Mouse (Mus musculus): Measurements from ENCODE around the gene Ankrd27. TPM values are rescaled to one million over a fixed set of nuclear protein-coding genes. Genes with fewer than 3 reads are reported as not detected.

Ankrd27 gene
- polyA plus RNA-seq, 1 experiment from 2014 or later = 10.0 TPM

DNA sequence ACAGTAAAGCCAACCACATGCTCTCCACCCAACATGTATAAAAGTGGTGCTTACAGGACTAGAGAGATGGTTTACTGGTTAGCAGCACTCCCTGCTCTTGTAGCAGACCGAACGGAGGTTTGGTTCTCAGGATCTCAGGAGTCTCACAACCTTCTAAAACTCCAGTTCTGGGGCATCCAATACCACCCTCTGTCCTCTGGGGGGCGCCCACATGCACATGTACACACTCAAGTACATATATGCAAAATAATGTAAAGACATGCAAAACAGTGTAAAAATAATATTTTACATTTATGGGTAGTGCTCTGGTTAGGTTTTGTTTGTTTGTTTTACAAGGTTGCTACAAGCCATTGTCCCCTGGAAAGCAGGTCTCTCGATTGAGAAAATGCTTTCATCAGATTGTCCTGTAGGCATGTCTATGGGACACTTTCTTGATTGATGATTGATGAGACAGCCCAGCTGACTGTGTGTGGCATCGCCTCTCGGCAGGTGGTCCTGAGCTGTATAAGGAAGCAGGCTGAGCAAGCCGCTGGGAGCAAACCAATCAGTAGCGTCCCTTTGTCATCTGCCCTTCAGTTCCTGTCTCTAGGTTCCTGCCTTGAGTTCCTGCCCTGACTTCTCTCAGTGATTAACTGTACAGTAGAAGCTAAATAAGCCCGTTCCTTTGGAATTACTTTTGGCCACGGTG lies 65.7 kb downstream of the Ankrd27 start:
- no peak overlapping the region for H3K9ac ChIP-seq (ENCODE audit: low read depth, low read length)
- no peak for ATAC-seq
- no peak overlapping the region for H3K27ac ChIP-seq (ENCODE audit: low read depth, low read length)
- H3K4me3 ChIP-seq (ENCODE audit: low read depth, low read length) = no peak overlapping the region
- no peaks in the 10 kb centered on the region for H3K27me3 ChIP-seq (replicated peaks; ENCODE audit: control insufficient read depth, insufficient read depth, low read length)
- H3K9me3 ChIP-seq (ENCODE audit: control insufficient read depth) = no peaks in the 10 kb centered on the region
- TF ChIP-seq CTCF (IDR thresholded peaks at IDR 0.05; ENCODE audit: low read depth) = peak; percentile 33; the same call in 1 of the 2 replicates
- 82% methylated on average over 10 of the region's 10 CpGs for WGBS
- no peaks in the 10 kb centered on the region for H3K4me1 ChIP-seq (replicated peaks; ENCODE audit: control insufficient read depth, insufficient read depth, low read length)
- no peak overlapping the region for H3K4me2 ChIP-seq (replicated peaks; ENCODE audit: low read depth)
- H3K36me3 ChIP-seq (ENCODE audit: control insufficient read depth, insufficient read depth) = no peaks in the 10 kb centered on the region

DNA sequence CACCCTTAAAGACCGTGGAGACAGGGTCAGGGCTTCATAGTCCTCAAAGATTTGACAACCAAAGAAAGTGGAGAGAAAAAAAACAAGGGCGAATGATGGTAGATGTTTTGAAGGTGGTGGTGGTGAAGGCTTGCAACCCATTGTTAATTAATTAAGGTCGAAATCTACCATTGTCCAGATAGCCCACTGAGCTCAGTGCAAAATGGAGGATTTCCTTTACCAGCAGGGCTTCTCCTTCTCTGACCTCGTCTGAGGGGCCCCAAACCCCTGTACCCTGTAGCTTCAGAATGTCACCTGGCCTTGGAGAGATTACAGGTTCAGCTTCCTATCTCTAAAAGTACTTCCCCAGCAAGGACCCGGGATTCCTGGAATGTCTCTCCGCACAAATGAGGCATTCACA lies 71.8 kb downstream of the Ankrd27 start:
- H3K27me3 ChIP-seq (replicated peaks; ENCODE audit: control insufficient read depth, insufficient read depth, low read length) = no peaks in the 10 kb centered on the region
- no peak for TF ChIP-seq CTCF (IDR thresholded peaks at IDR 0.05; ENCODE audit: low read depth)
- ATAC-seq = no peak
- no peak overlapping the region for H3K9ac ChIP-seq (ENCODE audit: low read depth, low read length)
- no peak overlapping the region for H3K27ac ChIP-seq (ENCODE audit: low read depth, low read length)
- no peaks in the 10 kb centered on the region for H3K9me3 ChIP-seq (ENCODE audit: control insufficient read depth)
- no peaks in the 10 kb centered on the region for H3K36me3 ChIP-seq (ENCODE audit: control insufficient read depth, insufficient read depth)
- no peak overlapping the region for H3K4me3 ChIP-seq (ENCODE audit: low read depth, low read length)
- WGBS = 56% methylated on average over 6 of the region's 6 CpGs
- no peak overlapping the region for H3K4me2 ChIP-seq (replicated peaks; ENCODE audit: low read depth)
- H3K4me1 ChIP-seq (replicated peaks; ENCODE audit: control insufficient read depth, insufficient read depth, low read length) = no peaks in the 10 kb centered on the region

DNA sequence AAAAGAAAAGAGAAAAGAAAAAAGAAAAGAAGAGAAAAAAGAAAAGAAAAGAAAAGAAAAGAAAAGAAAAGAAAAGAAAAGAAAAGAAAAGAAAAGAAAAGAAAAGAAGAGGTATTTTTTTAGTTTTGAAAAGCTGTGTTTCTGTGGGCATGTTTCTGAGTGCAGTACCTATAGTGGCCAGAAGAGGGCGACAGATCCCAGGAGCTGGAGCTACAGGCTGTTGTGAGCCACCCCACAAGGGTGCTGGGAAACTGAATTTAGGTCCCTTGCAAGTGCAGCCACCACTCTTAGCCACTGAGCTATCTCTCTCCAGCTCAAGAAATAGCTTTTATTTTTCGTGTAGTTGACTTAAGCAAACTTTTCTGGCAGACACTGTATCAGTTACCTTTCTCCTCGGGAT lies 73.1 kb downstream of the Ankrd27 start:
- 54% methylated on average over 3 of the region's 3 CpGs for WGBS
- ATAC-seq = no peak
- Histone ChIP-seq H3K4me2 (replicated peaks; ENCODE audit: low read depth) (no peak overlapping the region), H3K9ac (ENCODE audit: low read depth, low read length) (no peak overlapping the region), H3K4me3 (ENCODE audit: low read depth, low read length) (no peak overlapping the region), H3K36me3 (ENCODE audit: control insufficient read depth, insufficient read depth) (no peaks in the 10 kb centered on the region), H3K4me1 (replicated peaks; ENCODE audit: control insufficient read depth, insufficient read depth, low read length) (no peaks in the 10 kb centered on the region), H3K9me3 (ENCODE audit: control insufficient read depth) (no peaks in the 10 kb centered on the region), H3K27me3 (replicated peaks; ENCODE audit: control insufficient read depth, insufficient read depth, low read length) (no peaks in the 10 kb centered on the region), H3K27ac (ENCODE audit: low read depth, low read length) (no peak overlapping the region)
- TF ChIP-seq CTCF (IDR thresholded peaks at IDR 0.05; ENCODE audit: low read depth) = peak; percentile 76

DNA sequence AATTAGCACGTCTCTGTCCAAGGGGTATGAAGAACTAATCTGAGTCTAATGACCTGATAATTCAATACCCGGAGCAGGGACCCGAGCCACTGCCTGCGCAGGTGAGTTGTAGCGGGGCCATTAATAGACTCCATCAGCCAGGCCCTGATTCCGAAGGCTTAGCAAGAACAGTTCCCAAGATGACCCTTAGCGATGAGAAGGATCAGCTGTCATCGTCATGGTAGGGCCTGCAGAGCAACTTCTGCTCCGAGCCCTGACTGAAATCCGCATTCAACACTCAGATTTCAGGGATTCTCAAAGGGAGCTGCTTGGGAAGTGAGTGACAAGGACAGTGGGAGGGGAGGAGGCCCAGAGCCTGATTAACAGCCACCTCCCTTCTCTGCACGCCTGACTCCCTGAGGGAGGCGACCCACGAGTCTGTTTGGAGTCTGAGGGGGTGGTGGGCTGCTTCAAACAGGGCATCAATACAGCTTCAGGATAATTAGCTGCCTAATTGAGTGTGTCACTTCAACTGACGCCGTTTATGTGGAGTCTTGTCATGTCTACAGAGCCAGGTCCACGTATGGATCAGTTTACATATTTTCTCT lies 77.8 kb downstream of the Ankrd27 start:
- Histone ChIP-seq H3K4me1 (replicated peaks; ENCODE audit: control insufficient read depth, insufficient read depth, low read length) (no peaks in the 10 kb centered on the region), H3K4me3 (ENCODE audit: low read depth, low read length) (no peak overlapping the region), H3K27ac (ENCODE audit: low read depth, low read length) (no peak overlapping the region), H3K27me3 (replicated peaks; ENCODE audit: control insufficient read depth, insufficient read depth, low read length) (no peaks in the 10 kb centered on the region), H3K4me2 (replicated peaks; ENCODE audit: low read depth) (no peak overlapping the region), H3K9ac (ENCODE audit: low read depth, low read length) (no peak overlapping the region), H3K9me3 (ENCODE audit: control insufficient read depth) (no peaks in the 10 kb centered on the region), H3K36me3 (ENCODE audit: control insufficient read depth, insufficient read depth) (no peaks in the 10 kb centered on the region)
- TF ChIP-seq CTCF (IDR thresholded peaks at IDR 0.05; ENCODE audit: low read depth) = no peak
- WGBS = 77% methylated on average over 16 of the region's 16 CpGs
- no peak for ATAC-seq

DNA sequence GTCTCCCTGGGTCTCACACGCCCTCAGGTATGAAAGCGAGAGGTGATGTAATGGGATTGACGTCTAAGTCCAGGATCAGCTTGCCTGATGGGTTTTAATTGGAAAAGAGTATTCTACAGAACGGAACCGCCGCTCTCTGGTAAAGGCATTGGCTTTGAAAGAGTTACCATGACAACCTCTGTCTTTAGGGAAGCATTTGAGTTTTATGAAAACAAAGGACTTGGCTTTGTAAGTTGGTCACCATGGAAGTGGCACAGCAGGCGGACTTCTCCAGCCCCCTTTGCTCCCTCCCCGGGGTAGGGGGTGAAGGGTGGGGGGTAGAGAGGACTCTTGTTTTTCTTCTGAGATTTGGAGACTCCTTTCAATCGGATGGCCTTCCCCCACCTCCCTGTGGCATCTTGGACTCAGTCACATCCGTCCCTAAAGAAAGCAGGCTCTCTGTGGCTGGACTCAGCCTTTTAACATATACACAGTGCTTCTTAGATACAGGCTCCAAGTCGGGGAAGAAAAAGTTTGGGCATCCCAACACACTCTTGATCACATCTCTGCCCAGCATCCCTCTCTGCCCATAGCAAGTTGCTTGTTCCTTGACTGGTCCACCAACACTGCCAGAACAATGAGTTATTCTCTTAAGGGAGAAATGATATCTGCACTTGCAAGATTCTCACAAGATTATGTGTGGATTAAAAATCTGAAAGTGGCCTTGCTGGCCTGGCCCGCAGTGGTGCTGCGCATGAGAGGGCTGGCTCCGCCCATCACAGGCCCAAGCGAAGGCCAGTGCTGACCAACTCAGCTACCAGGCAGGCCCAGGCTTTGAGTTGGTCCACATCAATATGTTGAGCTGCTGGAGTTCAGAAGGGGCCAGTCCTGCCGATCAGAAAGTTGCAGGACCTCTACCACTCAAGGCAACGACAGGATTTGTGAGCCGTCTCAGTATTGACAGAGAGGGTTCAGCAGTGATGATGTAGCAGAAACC lies 82.3 kb downstream of the Ankrd27 start:
- Histone ChIP-seq H3K36me3 (ENCODE audit: control insufficient read depth, insufficient read depth) (no peaks in the 10 kb centered on the region), H3K4me3 (ENCODE audit: low read depth, low read length) (no peak overlapping the region), H3K4me2 (replicated peaks; ENCODE audit: low read depth) (no peak overlapping the region), H3K9me3 (ENCODE audit: control insufficient read depth) (no peaks in the 10 kb centered on the region), H3K27ac (ENCODE audit: low read depth, low read length) (no peak overlapping the region), H3K4me1 (replicated peaks; ENCODE audit: control insufficient read depth, insufficient read depth, low read length) (no peaks in the 10 kb centered on the region), H3K9ac (ENCODE audit: low read depth, low read length) (no peak overlapping the region), H3K27me3 (replicated peaks; ENCODE audit: control insufficient read depth, insufficient read depth, low read length) (no peaks in the 10 kb centered on the region)
- 64% methylated on average over 18 of the region's 18 CpGs for WGBS
- no peak for TF ChIP-seq CTCF (IDR thresholded peaks at IDR 0.05; ENCODE audit: low read depth)
- no peak for ATAC-seq

DNA sequence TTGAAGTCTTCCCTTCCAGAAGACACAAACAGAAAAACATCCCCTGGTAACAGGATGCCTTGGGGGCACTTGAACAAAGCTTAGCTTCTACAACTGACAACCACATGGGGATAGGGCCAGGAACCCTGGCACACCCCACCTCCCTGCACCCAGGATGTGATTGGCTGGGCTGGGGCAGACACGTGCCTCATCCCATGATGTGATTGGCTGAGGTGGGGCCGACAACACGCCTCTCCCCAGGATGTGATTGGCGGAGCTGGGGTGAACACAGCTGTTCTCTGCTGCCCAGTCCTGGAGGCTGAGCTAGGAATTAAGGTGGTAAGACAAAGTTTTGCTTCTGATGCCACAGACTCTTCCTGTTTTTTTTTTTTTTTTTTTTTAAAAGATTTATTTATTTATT lies 92.9 kb downstream of the Ankrd27 start:
- no peak overlapping the region for H3K4me2 ChIP-seq (replicated peaks; ENCODE audit: low read depth)
- H3K4me1 ChIP-seq (replicated peaks; ENCODE audit: control insufficient read depth, insufficient read depth, low read length) = no peaks in the 10 kb centered on the region
- H3K27me3 ChIP-seq (replicated peaks; ENCODE audit: control insufficient read depth, insufficient read depth, low read length) = no peaks in the 10 kb centered on the region
- no peaks in the 10 kb centered on the region for H3K36me3 ChIP-seq (ENCODE audit: control insufficient read depth, insufficient read depth)
- no peak overlapping the region for H3K9ac ChIP-seq (ENCODE audit: low read depth, low read length)
- WGBS = 74% methylated on average over 4 of the region's 4 CpGs
- H3K27ac ChIP-seq (ENCODE audit: low read depth, low read length) = no peak overlapping the region
- no peaks in the 10 kb centered on the region for H3K9me3 ChIP-seq (ENCODE audit: control insufficient read depth)
- no peak for TF ChIP-seq CTCF (IDR thresholded peaks at IDR 0.05; ENCODE audit: low read depth)
- H3K4me3 ChIP-seq (ENCODE audit: low read depth, low read length) = no peak overlapping the region
- ATAC-seq = no peak
